Mouse (Mus musculus) liver, embryonic 14.5 days (tissue): Measurements from ENCODE around the gene Aaas. TPM values are rescaled to one million over a fixed set of nuclear protein-coding genes. Genes with fewer than 3 reads are reported as not detected.

Experiments used
- ATAC-seq: fragments of 200-750 bp; cut with Nextera tagmentation; 2 replicates; pipeline ENCODE4 v1.8.0; 2017; ENCODE audit warnings: moderate number of reproducible peaks, mild to moderate bottlenecking, moderate library complexity; ENCODE audit not compliant: insufficient read depth
- DNase-seq, 3 experiments: peaks; one replicate each; pipeline ENCODE4 v3.0.0-alpha.2; 2012 to 2013; ENCODE audit warnings: low read depth in 3 of 3, low spot score in 3 of 3
- H3K27ac ChIP-seq: fragments of 300-500 bp; sonication (generic); 2 replicates; pipeline ENCODE4 v1.5.1; 2014; ENCODE audit warnings: moderate library complexity, mild to moderate bottlenecking, control low read depth, inconsistent platforms
- H3K27me3 ChIP-seq: fragments of 300-500 bp; sonication (generic); 2 replicates; pipeline ENCODE4 v1.6.1; 2014; ENCODE audit warnings: mild to moderate bottlenecking, low read length, moderate library complexity; ENCODE audit not compliant: control insufficient read depth, insufficient read depth
- H3K36me3 ChIP-seq: fragments of 300-500 bp; sonication (generic); replicated peaks from 2 replicates; pipeline ENCODE4 v1.6.1; 2014; ENCODE audit warnings: low read depth; ENCODE audit not compliant: control insufficient read depth, insufficient read depth
- H3K4me1 ChIP-seq, 2 experiments: fragments of 200-500 bp in 1 of 2; fragments of 300-500 bp in 1 of 2; sonication (generic) in 1 of 2; replicated peaks; 2 replicates each; pipeline ENCODE4 v1.6.1; 2012 to 2014; ENCODE audit warnings: antibody characterized with exemption in 1 of 2, inconsistent platforms in 1 of 2, low read length in 1 of 2; ENCODE audit not compliant: control insufficient read depth in 2 of 2, insufficient read depth in 2 of 2
- H3K4me2 ChIP-seq: fragments of 300-500 bp; sonication (generic); 2 replicates; pipeline ENCODE4 v1.6.1; 2014; ENCODE audit warnings: low read depth, mild to moderate bottlenecking, control low read depth, moderate library complexity
- H3K4me3 ChIP-seq, 2 experiments: fragments of 200-500 bp in 1 of 2; fragments of 300-500 bp in 1 of 2; sonication (generic) in 1 of 2; 2 replicates each; pipeline ENCODE4 v1.5.1; 2012 to 2014; ENCODE audit warnings: low read depth in 2 of 2, low read length in 2 of 2, mild to moderate bottlenecking in 2 of 2, control low read depth in 1 of 2, inconsistent platforms in 1 of 2, moderate library complexity in 1 of 2; ENCODE audit not compliant: insufficient read depth in 1 of 2
- H3K9ac ChIP-seq: fragments of 300-500 bp; sonication (generic); replicated peaks from 2 replicates; pipeline ENCODE4 v1.6.1; 2014; ENCODE audit warnings: mild to moderate bottlenecking, control low read depth, moderate library complexity
- H3K9me3 ChIP-seq: fragments of 300-500 bp; sonication (generic); 2 replicates; pipeline ENCODE4 v1.6.1; 2016; ENCODE audit warnings: low read length, mixed read lengths; ENCODE audit not compliant: control insufficient read depth
- CTCF ChIP-seq: IDR thresholded peaks from 2 replicates; pipeline ENCODE4 v1.5.1; 2016; ENCODE audit warnings: antibody characterized with exemption, low read depth, control low read depth
- EP300 ChIP-seq: IDR thresholded peaks from 2 replicates; pipeline ENCODE4 v1.6.1; 2016; ENCODE audit warnings: antibody characterized with exemption, low read depth
- WGBS: fragments of 180-500 bp; shearing (Covaris S2); extraction: QIAGEN DNeasy Blood & Tissue Kit; methylation state at CpG from one replicate; pipeline ENCODE4 v1.1.7; 2014; ENCODE audit not compliant: insufficient replicate concordance; 5-methylcytosine and 5-hydroxymethylcytosine counted together
- polyA plus RNA-seq, 2 experiments: library from polyadenylated mRNA; depleted of rRNA in 1 of 2; stranded (reverse) in 1 of 2; unstranded in 1 of 2; fragments of >200 nt; fragmentation: Nextera tagmentation in 1 of 2; extraction: Ambion mirVana in 1 of 2; gene quantifications; 2 replicates each; pipeline versions ENCODE4 v1.2.1 to v1.2.3; 2012 to 2014

The Aaas gene
- polyA plus RNA-seq, 2 experiments: 33.7 to 44.3 TPM

DNA sequence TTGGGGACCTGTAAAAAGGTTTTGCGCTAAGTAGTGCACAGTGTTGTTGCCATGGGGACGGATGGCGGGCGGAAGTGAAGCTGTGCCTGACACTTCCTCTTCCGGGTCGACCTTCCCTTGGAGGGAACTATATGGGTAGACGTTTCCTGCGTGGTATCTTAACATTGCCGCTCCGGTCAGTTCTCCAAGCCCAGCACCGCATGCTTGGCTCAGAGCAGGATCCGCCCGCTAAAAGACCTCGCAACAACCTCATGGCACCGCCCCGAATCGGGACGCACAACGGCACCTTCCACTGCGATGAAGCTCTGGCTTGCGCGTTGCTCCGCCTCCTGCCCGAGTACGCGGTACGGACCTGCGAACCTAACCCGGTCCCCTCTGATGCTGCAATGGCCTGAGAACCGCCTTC, 19.0 kb downstream of the Aaas start, which contains the start of gene Myg1:
Gene Myg1 (plus strand): TSS at position 100 of the 406 bp plus-strand sequence.
- peak within 1 kb of the TSS; percentile 57 for H3K27ac ChIP-seq
- peaks cover 8 to 17% of the 10 kb centered on the region in 2 experiments for H3K4me1 ChIP-seq
- peak within 1 kb of the TSS; percentile 96 for H3K4me2 ChIP-seq
- no peak for TF ChIP-seq EP300
- no peak for TF ChIP-seq CTCF
- ATAC-seq (peak; percentile 87), DNase-seq (peak; percentile 69 to 78 (median 69))
- under 1% methylated on average over 30 of the region's 30 CpGs for WGBS
- H3K36me3 ChIP-seq: peaks cover 26% of the 10 kb centered on the region
- peak within 1 kb of the TSS; percentile 87 for H3K4me3 ChIP-seq
- H3K9ac ChIP-seq: peak within 1 kb of the TSS; percentile 78
- no peaks in the 10 kb centered on the region for H3K27me3 ChIP-seq
- no peaks in the 10 kb centered on the region for H3K9me3 ChIP-seq

DNA sequence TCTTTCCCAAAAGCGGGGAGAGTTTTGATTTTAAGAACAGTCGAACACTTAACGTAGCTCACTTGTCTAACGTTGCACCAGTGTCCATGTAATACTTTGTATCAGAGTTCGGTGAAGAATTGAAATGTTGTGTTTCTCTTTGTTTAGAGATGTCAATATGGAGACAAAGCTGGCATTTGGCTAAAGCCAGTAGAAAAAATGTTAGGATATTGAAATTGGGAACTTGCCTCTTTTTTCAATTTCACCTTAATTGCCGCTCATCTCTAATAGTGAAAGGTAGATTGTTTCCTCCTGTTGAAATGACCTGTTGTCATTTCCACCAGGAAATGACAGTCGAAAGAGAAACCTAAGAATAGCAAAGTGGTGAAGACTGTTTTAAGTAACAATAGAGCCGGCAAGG, 23.7 kb downstream of the Aaas start:
- peaks cover 19% of the 10 kb centered on the region for H3K36me3 ChIP-seq
- H3K27ac ChIP-seq: no peak overlapping the region
- peak overlapping the region; percentile 97 to 99 for H3K4me3 ChIP-seq
- H3K27me3 ChIP-seq: no peaks in the 10 kb centered on the region
- H3K4me2 ChIP-seq: peak overlapping the region; percentile 79
- 44% methylated on average over 8 of the region's 8 CpGs for WGBS
- DNase-seq (no peak), ATAC-seq (no peak)
- peak overlapping the region; percentile 92 for H3K9ac ChIP-seq
- H3K4me1 ChIP-seq: peaks cover 3 to 9% of the 10 kb centered on the region in 2 experiments; a peak in 3 of 4 replicates
- no peaks in the 10 kb centered on the region for H3K9me3 ChIP-seq
- TF ChIP-seq CTCF: no peak
- TF ChIP-seq EP300: no peak

- no peaks in the 10 kb centered on the region for H3K9me3 ChIP-seq
- H3K4me3 ChIP-seq: peak within 1 kb of the TSS; percentile 97 to 99
- H3K36me3 ChIP-seq: peaks cover 25% of the 10 kb centered on the region
- no peak for TF ChIP-seq EP300
- peak; percentile 77 for TF ChIP-seq CTCF
- H3K27ac ChIP-seq: peak within 1 kb of the TSS; percentile 36
- DNase-seq (peak; percentile 73 to 80 (median 76)), ATAC-seq (peak; percentile 90)
- H3K4me1 ChIP-seq: peaks cover 3 to 6% of the 10 kb centered on the region in 2 experiments; a peak in 3 of 4 replicates
- H3K4me2 ChIP-seq: peak within 1 kb of the TSS; percentile 79
- H3K27me3 ChIP-seq: no peaks in the 10 kb centered on the region
- peak within 1 kb of the TSS; percentile 92 for H3K9ac ChIP-seq
- under 1% methylated on average over 40 of the region's 40 CpGs for WGBS
Observed at GRCm38 (mm10) chr15:102326022-102326576, 24.5 kb downstream of the Aaas start, which contains the start of gene Pfdn5. TSS of gene Pfdn5 (plus strand) at chr15:102326116.

- Histone ChIP-seq H3K4me3 (peak overlapping the region; percentile 3 to 97; a peak in 2 of 4 replicates), H3K36me3 (peaks cover 36% of the 10 kb centered on the region)
Observed at GRCm38 (mm10) chr15:102324654-102325473, 25.7 kb downstream of the Aaas start.

DNA sequence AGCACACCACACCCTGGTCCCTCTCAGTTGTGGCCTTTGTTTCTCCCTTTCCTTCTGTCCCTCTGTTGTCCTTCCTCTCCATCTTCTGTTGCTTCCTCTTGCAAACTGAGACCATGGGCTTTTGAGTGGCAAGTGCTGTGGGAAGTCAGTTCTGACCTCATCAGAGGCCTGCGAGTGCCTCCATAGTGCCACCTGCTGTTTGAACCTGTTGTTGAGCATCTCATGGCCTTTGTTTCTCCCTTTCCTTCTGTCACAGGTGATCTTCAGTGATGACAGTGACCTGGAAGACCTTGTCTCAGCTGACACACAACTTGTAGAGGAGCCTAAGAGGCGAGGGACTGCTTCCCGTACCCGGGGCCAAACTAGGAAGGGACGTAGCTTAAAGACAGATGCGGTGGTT, 34.3 kb downstream of the Aaas start:
- Histone ChIP-seq H3K9ac (no peak overlapping the region), H3K4me2 (no peak overlapping the region), H3K27ac (no peak overlapping the region), H3K4me1 (no peaks in the 10 kb centered on the region), H3K9me3 (no peaks in the 10 kb centered on the region), H3K27me3 (no peaks in the 10 kb centered on the region), H3K4me3 (no peak overlapping the region), H3K36me3 (peaks cover 89% of the 10 kb centered on the region)
- 85% methylated on average over 6 of the region's 6 CpGs for WGBS
- TF ChIP-seq EP300 (no peak), CTCF (peak; percentile 80)
- ATAC-seq: no peak
- no peak for DNase-seq

More at GRCm38 (mm10) chr15:102324654-102325473, 25.7 kb downstream of the Aaas start:
- ATAC-seq: no peak
- H3K4me2 ChIP-seq: peak overlapping the region; percentile 79
- no peaks in the 10 kb centered on the region for H3K27me3 ChIP-seq
- H3K27ac ChIP-seq: no peak overlapping the region
- no peak for DNase-seq
- H3K9me3 ChIP-seq: no peaks in the 10 kb centered on the region
- no peak for TF ChIP-seq CTCF
- no peak for TF ChIP-seq EP300
- H3K4me1 ChIP-seq: peaks cover 3 to 6% of the 10 kb centered on the region in 2 experiments; a peak in 3 of 4 replicates
- WGBS: 72% methylated on average over 12 of the region's 12 CpGs
- H3K9ac ChIP-seq: no peak overlapping the region; the same call in 1 of the 2 replicates
